Mouse (Mus musculus) lung, adult 2 months (tissue): Measurements from ENCODE around the gene Nt5c.

Source experiments
- CTCF ChIP-seq: fragments of 200-500 bp; IDR thresholded peaks from 2 replicates; pipeline ENCODE4 v1.5.1; 2011; ENCODE audit warnings: mild to moderate bottlenecking, low read length, control low read depth; ENCODE audit not compliant: insufficient read depth
- POLR2A ChIP-seq: fragments of 200-500 bp; IDR thresholded peaks from 2 replicates; pipeline ENCODE4 v1.6.1; 2011; ENCODE audit warnings: low read depth, mild to moderate bottlenecking, control low read depth, low read length, borderline replicate concordance; ENCODE audit errors: extremely low read depth

- TF ChIP-seq CTCF (no peak), POLR2A (no peak)
Observed at GRCm38 (mm10) chr11:115455619-115456018, 36.0 kb downstream of the Nt5c start.
